8 mouse cellular contexts compared by ENCODE assay signal in genomic region chr9:27203134-27203533, GRCm38 (mm10). TPM values are rescaled to one million over a fixed set of nuclear protein-coding genes. Genes with fewer than 3 reads are reported as not detected.
DNase-seq lines count a peak whose midpoint lies in the region; ATAC-seq lines count a peak whose summit lies in the region.

No protein-coding gene starts in this region.

- H3K4me3 ChIP-seq in hindbrain, embryonic 11.5 days (ENCODE audit: low read depth, low read length): no peak overlapping the region
- H3K4me3 ChIP-seq in neural tube, embryonic 14.5 days (ENCODE audit: low read depth, low read length): no peak overlapping the region

- H3K27me3 ChIP-seq in hindbrain, embryonic 11.5 days (ENCODE audit: control insufficient read depth, insufficient read depth, low read length): no peaks in the 10 kb centered on the region; the same call in 1 of the 2 replicates
- H3K27me3 ChIP-seq in neural tube, embryonic 14.5 days (ENCODE audit: control insufficient read depth, insufficient read depth, low read length): 0 out of 2 replicates have a peak, but pooled peaks cover 2% of the 10 kb centered on the region

- no peaks in the 10 kb centered on the region for H3K36me3 ChIP-seq in hindbrain, embryonic 11.5 days (ENCODE audit: control insufficient read depth, insufficient read depth, low read length)
- H3K36me3 ChIP-seq in neural tube, embryonic 14.5 days (ENCODE audit: control insufficient read depth, insufficient read depth, low read length): no peaks in the 10 kb centered on the region

- no peak overlapping the region for H3K9ac ChIP-seq in hindbrain, embryonic 11.5 days (ENCODE audit: low read depth, low read length)
- no peak overlapping the region for H3K9ac ChIP-seq in neural tube, embryonic 14.5 days (replicated peaks; ENCODE audit: low read depth, low read length)

- WGBS in hindbrain, embryonic 11.5 days: 4% methylated on average over 2 of the region's 2 CpGs
- WGBS in neural tube, embryonic 14.5 days: 3% methylated on average over 2 of the region's 2 CpGs

- peak; percentile 40 for DNase-seq in Muller cell, postnatal 12 days (ENCODE audit: inconsistent ontology term)
- DNase-seq in embryo, embryonic 10 days (ENCODE audit: low spot score): peak; percentile 94
- DNase-seq in hindbrain, embryonic 11.5 days (ENCODE audit: low spot score): peak; percentile 92
- DNase-seq in layer of hippocampus, postnatal 14 days (ENCODE audit: low spot score in 2 of 2): peak; percentile 55 to 76
- no peak for DNase-seq in spleen, postnatal 10 days (ENCODE audit: low spot score in 2 of 2)
- DNase-seq in urinary bladder, adult 18-20 months (ENCODE audit: low spot score in 2 of 2): no peak
- DNase-seq in ovary, adult 18-20 months (ENCODE audit: low spot score): no peak

- peaks cover 2% of the 10 kb centered on the region; the same call in 1 of the 2 replicates for H3K4me1 ChIP-seq in hindbrain, embryonic 11.5 days (replicated peaks; ENCODE audit: control insufficient read depth, insufficient read depth, low read length)
- peaks cover 24% of the 10 kb centered on the region for H3K4me1 ChIP-seq in neural tube, embryonic 14.5 days (ENCODE audit: control insufficient read depth, insufficient read depth, low read length)

- no peak overlapping the region for H3K4me2 ChIP-seq in hindbrain, embryonic 11.5 days (replicated peaks; ENCODE audit: low read depth, low read length)
- H3K4me2 ChIP-seq in neural tube, embryonic 14.5 days (ENCODE audit: low read depth, low read length): no peak overlapping the region

- H3K27ac ChIP-seq in hindbrain, embryonic 11.5 days (ENCODE audit: low read depth, low read length): peak overlapping the region; percentile 60; the same call in 1 of the 2 replicates
- peak overlapping the region; percentile 66 for H3K27ac ChIP-seq in neural tube, embryonic 14.5 days (ENCODE audit: low read depth, low read length)

- no peaks in the 10 kb centered on the region for H3K9me3 ChIP-seq in hindbrain, embryonic 11.5 days (ENCODE audit: control insufficient read depth, low read length)
- H3K9me3 ChIP-seq in neural tube, embryonic 14.5 days (ENCODE audit: control insufficient read depth, low read length): no peaks in the 10 kb centered on the region

- ATAC-seq in hindbrain, embryonic 11.5 days (ENCODE audit: low FRiP score): peak; percentile 99
- peak; percentile 96 for ATAC-seq in neural tube, embryonic 14.5 days (ENCODE audit: low read depth)

RNA-seq across cellular contexts. Expression of gene Jam3, which starts 47.9 kb away (rescaled TPM):
- 151 and 163 TPM in 2 replicates for polyA plus RNA-seq in hindbrain, embryonic 11.5 days (2014; fragmentation: Nextera tagmentation; extraction: Ambion mirVana)
- 10 to 100 TPM; 30.1 to 31.3 TPM for total RNA-seq in layer of hippocampus, postnatal 14 days (2021)
- 36.1 and 49.7 TPM in 2 replicates for polyA plus RNA-seq in neural tube, embryonic 14.5 days (2014; fragmentation: Nextera tagmentation; extraction: Ambion mirVana)

Comparison
In these comparisons a context has a peak if more than half of its experiments do, and no peak if none do; other contexts are left out.
1. DNase-seq: peak in Muller cell, postnatal 12 days (single experiment), embryo, embryonic 10 days (single experiment), hindbrain, embryonic 11.5 days (single experiment) and layer of hippocampus, postnatal 14 days (2 of 2); none in spleen, postnatal 10 days (0 of 2), urinary bladder, adult 18-20 months (0 of 2) and ovary, adult 18-20 months (single experiment).